Mouse (Mus musculus): Measurements from ENCODE around the gene Cidec.

- TF ChIP-seq CTCF (IDR thresholded peaks at IDR 0.05; ENCODE audit: low read depth): no peak
- no peak for TF ChIP-seq EP300 (optimal IDR thresholded peaks at IDR 0.05)
These were observed 43.6 kb downstream of the Cidec start for GRCm38 (mm10) chr6:113392015-113392386.
